Mouse (Mus musculus): ENCODE measurements around the gene Adora1.
A peak's percentile ranks its signal among the peaks of the same experiment; 100 is the strongest.
"Not testable (repeated sequence)": the region's sequence is repeated elsewhere in the genome, so short reads cannot be mapped to it uniquely, and the experiment has no call there.

Gene Adora1

GRCm38 (mm10) chr1:134235391-134235921 is at the start of gene Adora1:
Adora1 (minus strand) TSS chr1:134235431.
- no peak for DNase-seq (ENCODE audit: low spot score)

DNA sequence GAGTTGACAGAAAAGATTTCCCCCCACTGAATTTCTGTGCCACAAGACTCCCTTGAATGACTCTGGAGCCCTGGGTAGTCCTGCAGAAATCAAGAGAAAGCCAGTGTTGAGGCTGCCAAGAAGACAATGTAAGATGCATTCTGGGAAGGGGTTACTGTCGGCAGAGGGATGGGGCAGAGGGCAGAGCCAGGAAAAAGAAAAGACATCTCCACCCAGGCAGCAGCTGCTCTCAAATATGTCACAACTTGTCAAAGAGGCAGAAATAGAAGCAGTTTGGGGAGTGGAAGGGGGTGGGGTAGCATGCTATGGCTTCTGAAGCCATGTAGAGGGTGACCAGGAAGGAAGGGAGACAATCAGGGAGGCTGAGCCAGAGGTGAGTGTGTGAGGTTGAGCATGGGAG is 47.9 kb upstream of the Adora1 start:
- DNase-seq (ENCODE audit: low spot score), result no peak

DNA sequence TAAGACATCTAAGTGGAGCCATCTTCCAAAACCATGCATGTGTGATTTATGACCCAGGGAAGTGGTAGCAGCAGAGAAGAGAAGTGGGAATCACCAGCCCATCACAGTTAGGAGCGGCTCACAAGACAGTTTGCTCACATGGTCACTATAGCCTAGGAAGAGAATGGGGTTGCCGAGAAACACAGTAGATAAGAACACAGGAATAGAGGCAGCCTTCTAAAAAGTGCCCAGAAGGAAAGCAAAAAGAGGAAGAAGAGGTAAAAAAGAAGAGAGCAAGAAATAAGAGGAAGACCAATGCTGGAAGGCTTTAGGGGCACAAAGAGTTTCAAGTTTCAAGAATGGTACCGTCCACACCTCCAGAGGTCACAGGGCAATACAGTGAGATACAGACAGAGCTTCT is 47.1 kb upstream of the Adora1 start:
- DNase-seq (ENCODE audit: low spot score), result no peak

GRCm38 (mm10) chr1:134281563-134281962 is 46.3 kb upstream of the Adora1 start:
- DNase-seq (ENCODE audit: low spot score), result no peak

DNA sequence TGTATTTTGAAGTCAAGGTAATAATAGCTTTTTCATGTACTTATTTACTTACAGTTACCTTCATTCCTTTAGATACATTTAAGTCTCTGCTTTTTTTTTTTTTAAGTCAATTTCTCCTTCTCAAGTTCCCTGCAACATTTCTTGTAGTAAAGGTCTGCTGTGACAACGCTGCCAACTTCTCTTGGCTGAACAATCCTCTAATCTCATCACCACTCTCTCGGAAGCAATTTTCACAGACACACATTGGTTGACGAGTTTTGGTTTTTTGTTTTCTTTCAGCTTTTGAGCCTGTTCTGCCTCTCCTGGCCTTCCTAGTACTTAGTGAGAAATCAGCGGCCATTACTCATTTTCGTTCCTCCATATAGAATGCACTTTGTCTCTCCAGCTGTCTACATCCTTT is 44.9 kb upstream of the Adora1 start:
- DNase-seq (ENCODE audit: low spot score), result no peak

DNA sequence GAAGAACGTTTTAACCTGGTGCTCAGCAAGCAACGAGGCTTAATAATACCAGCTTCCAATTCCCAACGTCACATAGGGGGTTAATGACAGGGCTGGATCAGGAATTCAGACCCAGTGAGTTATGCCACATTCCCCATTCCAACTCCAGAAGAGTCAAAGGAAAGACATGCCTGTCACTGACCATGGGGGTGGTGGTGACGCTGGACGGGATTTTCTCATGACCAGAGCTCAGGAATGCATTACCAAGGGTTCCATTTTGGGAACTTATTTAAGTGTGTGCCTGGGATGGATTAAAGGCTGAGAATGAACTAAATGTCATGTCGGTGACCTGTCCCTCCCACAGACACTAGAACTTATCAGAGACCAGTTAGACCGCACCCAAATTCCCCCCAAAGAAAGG is 41.6 kb upstream of the Adora1 start:
- DNase-seq (ENCODE audit: low spot score), result no peak

GRCm38 (mm10) chr1:134275616-134276464 is 40.6 kb upstream of the Adora1 start:
- no peak for DNase-seq (ENCODE audit: low spot score)

- DNase-seq (ENCODE audit: low spot score), result no peak
Measured at GRCm38 (mm10) chr1:134274483-134274920, 39.3 kb upstream of the Adora1 start.

DNA sequence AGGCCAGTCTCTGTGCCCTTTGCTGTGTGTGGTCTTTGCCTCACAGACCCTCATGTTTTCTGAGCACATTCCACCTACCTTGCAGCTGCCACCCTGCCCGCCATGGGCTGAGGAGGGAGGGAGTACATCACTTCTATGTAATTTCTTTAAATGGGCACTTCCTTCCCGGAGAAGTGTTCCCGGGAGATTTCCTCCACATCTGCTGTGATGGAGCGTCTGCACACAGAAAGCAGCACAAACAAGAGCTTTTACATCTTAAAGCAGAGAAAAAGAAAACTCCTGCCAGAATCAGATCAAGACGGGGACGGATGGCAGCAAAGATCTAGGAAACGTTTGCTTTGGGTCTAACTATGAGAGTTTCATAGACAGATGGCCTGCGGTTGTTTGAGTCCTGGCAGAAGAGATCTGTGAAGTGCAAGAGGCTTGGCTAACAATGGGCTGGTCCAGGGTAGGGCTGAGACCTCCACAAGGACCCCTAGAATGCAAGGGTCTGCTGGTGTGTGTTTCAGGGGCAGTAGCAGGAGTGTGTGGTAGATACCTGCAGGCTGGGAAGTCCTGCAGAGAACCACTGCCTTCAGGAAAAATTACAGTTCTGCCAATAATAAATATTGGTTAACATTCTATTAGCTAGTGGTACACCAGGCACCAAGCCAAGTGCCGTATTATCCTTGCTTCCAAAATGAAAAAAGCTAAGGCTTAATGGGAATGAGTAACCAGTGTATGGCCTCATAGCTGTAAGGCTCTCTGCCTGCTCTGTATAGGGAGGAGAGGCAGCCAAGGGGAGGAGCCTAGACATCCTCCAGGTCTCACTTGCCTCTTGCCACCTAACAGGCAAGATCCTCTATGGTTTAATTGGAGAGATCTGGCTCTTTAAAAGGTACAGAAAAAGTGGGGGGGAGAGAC is 38.5 kb upstream of the Adora1 start:
- no peak for DNase-seq (ENCODE audit: low spot score)

DNA sequence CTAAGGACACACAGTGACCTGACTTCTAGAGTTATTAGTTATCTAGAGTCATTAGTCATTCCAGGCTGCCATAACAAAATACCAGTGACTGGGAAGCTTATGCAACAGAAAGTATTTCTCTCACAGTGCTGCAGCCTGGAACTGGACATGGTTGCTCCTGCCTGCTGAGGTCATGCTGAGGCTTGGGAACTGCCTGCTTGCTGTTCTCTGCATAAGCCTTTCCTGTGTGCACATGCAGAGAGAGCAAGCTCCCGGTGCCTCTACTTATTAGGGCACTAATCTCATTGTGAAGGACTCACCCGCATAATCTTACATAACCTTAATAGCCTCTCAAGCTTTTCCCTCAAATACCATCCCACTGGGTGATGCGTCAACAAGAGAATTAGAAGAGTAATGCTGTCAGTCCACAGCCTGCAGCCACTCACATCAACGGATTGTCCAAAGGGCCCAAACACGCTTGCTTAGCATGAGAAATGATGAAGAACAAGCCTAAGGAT is 37.6 kb upstream of the Adora1 start:
- DNase-seq (ENCODE audit: low spot score), result no peak

GRCm38 (mm10) chr1:134270026-134270425 is 34.8 kb upstream of the Adora1 start:
- DNase-seq (ENCODE audit: low spot score), result no peak

- no peak for DNase-seq (ENCODE audit: low spot score)
Measured at GRCm38 (mm10) chr1:134265797-134266196, 30.6 kb upstream of the Adora1 start.

DNA sequence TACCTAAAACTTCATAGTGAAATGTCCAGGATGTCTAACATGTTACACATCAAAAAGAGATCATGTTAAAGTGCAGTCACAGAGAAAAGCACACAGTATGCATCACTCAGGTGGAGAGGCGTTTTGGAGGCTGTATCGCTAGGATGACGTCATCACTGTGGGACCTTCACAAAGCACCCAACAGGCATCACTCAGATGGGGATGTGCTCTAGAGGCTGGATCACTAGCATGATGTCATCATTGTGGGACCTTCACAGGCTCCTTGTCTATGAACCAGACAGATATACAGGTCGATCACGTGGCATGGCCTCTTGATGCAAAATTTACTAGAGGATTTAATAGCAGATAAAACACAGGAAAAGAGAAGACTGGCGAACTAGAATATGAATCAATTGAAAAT is 29.1 kb upstream of the Adora1 start:
- DNase-seq (ENCODE audit: low spot score), result no peak

DNA sequence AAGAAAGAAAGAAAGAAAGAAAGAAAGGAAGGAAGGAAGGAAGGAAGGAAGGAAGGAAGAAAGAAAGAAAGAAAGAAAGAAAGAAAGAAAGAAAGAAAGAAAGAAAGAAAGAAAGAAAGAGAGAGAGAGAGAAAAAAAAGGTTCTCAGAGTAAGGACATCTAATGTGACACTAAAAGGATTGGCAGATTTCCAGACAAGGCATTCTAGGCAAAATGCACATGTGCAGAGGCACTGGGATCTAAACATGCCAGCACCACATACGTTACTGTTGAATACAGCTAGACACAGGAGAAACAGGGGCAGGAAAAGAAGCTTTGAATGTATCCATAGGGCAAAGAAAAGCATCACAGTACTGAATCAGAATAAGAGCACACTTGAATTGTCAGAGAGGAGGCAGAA is 14.4 kb upstream of the Adora1 start:
- not testable (repeated sequence) for DNase-seq (ENCODE audit: low spot score)

GRCm38 (mm10) chr1:134246590-134246989 is 11.4 kb upstream of the Adora1 start:
- no peak for DNase-seq (ENCODE audit: low spot score)

GRCm38 (mm10) chr1:134245004-134245717 is 9.9 kb upstream of the Adora1 start:
- no peak for DNase-seq (ENCODE audit: low spot score)

DNA sequence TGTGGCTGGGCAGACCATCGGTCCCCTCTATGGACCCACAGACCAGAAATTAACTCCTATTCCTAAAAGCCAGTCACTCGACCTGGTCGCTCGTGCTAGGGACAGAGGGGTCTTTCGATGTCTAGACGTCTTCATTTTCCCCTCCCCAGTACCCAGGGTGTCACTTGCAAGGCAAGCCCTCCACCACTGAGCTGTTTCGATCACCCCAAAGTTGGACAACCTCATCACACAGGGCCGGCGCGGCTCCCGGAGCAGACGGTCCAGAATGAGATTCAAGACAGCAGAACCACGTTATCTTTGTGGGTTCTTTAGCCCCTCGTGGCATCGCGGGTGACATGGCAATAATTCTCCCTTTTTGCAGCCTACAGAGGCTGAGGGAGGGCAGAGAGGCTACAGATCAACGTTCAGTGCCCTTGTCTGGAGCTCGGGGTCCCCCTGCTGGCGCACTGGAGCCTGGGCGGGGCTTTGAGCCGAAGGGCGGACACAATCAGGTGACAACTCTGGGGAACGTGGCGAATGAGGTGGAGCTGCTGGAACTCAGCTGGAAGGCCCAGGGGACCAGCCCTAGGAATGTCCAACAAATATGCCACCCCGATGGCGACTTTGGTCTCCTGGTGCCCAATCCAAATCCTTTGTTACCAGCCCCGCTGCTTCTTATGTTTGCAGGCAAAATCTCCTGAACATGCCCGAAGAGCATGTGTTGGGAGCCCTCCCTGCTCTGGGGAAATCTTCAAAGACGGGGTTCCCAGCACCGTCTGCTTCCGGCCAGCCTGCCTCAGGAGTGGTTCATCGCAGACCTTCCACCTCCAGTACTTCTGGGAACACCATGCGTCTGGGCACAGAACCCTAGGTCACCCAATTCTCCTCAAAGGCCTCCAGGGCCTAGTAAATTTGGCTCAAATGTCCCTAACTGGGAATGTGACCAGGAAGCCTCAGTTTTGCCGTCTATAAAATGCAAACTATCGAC is 9.0 kb upstream of the Adora1 start:
- peak; percentile 90 for DNase-seq (ENCODE audit: low spot score)

- no peak for DNase-seq (ENCODE audit: low spot score)
Measured at GRCm38 (mm10) chr1:134243505-134243904, 8.3 kb upstream of the Adora1 start.

DNA sequence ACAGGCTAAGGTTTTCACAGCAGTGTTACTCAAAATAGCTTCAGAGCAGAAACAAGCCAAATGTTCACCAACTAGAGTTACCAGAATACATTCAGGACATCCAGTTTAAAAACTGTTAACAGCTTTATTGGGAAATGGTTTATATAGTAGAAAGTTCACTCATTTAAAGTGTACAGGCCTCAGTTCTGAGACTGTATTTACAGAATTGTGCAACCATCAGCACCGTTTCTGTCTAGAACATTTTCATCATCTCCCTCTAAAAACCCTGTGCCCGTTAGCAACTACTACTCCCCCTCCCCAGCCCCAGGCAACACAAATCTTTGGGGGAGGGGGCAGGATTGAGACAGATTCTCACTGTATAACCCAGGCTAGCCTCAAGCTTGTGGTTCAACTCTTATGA is 7.1 kb upstream of the Adora1 start:
- DNase-seq (ENCODE audit: low spot score), result no peak

GRCm38 (mm10) chr1:134241298-134241697 is 6.1 kb upstream of the Adora1 start:
- no peak for DNase-seq (ENCODE audit: low spot score)

DNA sequence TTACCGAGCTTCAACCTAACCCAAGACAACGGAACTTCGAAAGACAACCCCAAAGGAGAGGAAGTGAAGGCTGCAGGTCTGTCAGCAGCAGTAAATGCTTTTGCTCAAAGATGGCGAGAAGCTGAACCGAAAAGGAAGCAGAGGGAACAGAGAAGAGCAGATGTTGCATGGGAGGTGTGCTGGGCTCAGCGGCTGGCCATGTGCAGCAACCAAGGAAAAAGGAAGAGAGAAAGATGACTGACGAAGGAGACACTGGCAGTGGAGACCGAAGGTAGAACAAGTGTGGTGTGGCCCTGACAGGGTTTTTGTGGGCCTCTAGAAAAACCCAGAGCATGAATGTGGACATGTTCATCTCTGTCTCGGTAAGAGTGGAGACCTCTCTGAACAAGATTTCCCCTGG is 5.5 kb upstream of the Adora1 start:
- no peak for DNase-seq (ENCODE audit: low spot score)

Data from embryo, embryonic 10 days (tissue).